Mouse (Mus musculus) heart, postnatal 36 days (tissue): ENCODE results near the gene Slitrk2. TPM values are rescaled to one million over a fixed set of nuclear protein-coding genes. Genes with fewer than 3 reads are reported as not detected.
A peak's percentile ranks its signal among the peaks of the same experiment; 100 is the strongest.

Source experiments
- DNase-seq, 2 experiments: peaks; one replicate each; pipeline ENCODE4 v3.0.0; 2021 to 2022
- intact Hi-C: fragments of 180-260 bp; cut with DNase I; formaldehyde crosslinking; loops from one replicate; pipeline ENCODE4 v1.15.1; 2025
- total RNA-seq, 2 experiments: library from RNA; stranded (reverse); gene quantifications; 2 replicates each; pipeline ENCODE4 v1.2.3; 2021

Slitrk2 gene
- total RNA-seq, result under 1 TPM; 0.25 to 0.33 TPM

DNA sequence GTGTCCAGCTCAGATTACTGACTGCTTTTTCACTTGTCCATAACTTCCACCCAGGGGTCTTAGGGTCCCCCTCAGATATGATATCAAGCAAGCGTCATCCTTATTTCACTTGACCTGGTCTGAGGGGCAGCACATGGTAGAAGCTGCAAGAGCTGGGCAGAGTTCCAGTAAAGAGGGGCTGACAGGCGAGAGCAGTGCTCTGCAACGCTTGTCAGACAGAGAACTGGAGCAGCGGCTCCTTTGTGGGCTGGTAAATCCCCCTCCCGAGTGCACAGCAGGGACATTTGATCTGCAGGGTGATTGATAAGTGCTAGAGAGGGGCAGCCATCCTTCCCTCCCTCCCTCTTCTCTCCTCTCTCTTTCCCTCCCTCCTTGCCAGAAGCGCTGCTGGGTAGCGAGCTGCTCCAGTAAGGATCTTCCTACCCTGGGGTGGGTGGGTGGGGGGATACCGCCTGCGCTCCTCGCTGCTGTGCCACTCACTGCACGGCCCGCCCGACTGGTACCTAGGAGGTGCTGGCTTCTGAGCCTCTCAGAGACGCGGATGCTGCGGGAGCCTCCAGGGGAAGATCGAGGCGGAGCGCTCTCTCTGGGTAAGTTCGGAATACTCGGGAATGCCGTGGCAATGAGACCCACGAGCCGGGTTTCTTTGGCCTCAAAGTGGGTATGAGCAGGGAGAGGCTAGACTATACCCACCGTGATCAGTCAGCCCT lies at the start of gene Slitrk2:
Gene Slitrk2, plus strand, starts transcription at position 408 of the 710 bp plus-strand sequence.
- DNase-seq, result no peak
- intact Hi-C loops, result no loop called here

DNA sequence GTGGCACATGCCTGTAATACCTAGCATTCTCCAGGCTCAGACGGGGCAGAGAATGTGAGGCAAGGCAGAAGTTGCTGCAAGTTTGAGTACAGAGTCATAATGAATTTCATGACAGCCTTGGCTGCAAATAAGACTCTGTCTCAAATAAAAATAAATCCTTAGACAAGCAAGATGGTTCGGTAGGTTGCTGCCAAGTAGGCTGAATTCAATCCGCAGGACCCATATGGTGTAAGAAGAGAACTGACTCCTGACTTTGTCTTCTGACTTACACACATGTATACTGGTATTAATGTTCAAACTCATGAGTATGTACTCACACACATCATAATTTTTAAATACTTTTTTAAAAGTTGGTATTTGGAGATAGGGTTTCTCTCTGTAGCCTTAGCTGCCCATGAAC lies 43.6 kb upstream of the Slitrk2 start:
- no peak for DNase-seq
- intact Hi-C loops, result no loop called here

DNA sequence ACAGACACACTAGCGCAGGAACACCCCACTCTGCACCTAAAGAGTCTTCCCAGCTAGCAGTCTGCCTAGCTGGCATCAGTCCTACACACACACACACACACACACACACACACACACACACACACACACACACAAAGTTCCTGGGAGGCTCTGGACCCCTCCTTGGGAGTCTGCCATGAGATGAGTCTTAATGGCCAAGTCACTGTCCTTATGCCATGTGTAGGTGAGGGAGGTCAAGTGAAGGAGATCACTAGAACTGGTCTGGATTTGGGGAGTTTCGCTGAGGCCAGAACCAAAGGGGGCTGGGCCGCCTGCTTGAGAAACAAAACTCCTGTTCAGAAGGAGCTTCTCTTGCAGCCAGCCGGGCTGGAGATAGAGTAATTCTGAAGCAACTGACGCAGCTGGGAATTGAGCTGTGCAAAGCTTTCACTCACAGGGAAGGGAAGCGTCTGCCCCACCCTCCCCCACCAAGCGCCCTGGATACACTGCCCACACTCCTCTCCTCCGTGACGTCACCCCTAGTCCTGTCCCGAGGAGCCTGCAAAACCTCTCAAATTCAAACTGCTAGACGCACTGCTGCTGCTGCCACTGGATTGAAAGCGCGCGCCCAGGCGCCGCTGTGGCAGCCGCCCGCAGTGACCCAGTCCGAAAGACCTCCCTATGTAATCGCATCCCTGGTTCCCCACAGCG lies 3.5 kb downstream of the Slitrk2 start:
- peak; percentile 6 to 12 for DNase-seq
- intact Hi-C loops, result no loop called here

DNA sequence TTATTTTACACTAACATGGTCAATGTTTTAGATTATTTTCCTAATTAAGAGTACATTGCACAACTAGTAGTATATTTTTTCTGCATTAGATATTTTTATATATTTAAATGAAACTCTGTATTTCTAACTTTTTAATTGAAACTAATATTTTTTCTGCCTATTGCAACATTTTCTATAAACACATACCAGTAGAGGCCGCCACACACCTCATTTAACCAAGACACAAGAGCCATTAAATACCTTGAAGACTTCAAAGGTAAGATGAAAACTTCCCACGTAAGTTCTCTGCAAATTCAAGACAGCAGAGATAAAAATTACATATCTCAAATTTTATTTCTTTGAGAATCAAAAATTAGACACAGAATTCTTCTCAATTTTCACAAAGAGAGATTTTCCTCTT lies 8.2 kb downstream of the Slitrk2 start:
- intact Hi-C loops, result loop anchor here (5.0 kb wide), 1 partner anchor 1655 kb away; no protein-coding TSS in a partner anchor
- DNase-seq, result no peak

DNA sequence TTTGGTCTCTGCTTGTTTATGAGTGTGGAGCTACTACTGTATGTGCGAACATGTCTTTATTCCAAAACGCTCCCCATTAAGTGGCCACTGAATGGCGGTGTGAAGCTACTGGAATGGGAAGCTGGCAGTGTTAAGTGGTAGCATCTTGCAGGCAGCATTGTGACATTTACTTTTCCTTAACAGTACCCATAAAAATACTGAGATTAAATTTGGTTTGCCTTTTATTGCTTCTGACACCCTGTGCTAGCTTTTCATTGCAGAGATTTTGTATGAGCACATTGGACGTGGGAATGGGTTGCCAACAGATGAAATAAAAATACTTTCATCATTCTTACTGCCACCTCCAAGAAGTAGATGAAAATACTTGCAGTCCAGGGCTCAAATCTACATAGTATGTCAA lies 27.8 kb downstream of the Slitrk2 start:
- DNase-seq, result no peak
- intact Hi-C loops, result no loop called here

DNA sequence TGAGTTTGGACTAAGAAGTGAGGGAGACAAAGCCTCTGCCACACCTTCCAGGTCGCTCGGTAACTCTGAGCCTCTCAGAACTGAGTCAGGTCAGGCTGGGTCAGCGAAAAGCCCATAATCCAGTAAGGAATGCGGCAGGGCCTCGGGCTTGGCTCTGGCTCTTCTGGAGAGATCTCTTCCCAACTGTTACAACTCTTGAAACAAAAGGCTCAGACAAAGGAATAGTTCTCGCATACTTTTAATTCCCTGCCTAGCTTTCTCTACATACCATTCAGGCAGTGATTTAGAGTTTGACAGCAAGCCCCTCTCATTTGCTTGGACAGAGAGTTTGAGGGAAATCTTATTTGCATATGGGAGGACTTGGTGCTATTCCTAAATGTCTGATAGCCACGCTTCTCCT lies 29.5 kb downstream of the Slitrk2 start:
- no peak for DNase-seq
- intact Hi-C loops, result no loop called here
